Mouse (Mus musculus) thymus, adult 2 months (tissue): ENCODE results near the gene Enpp6.

Source experiments
- CTCF ChIP-seq: fragments of 200-500 bp; IDR thresholded peaks from 2 replicates; pipeline ENCODE4 v1.5.1; 2012; ENCODE audit warnings: mild to moderate bottlenecking, control low read depth, low read length, moderate library complexity, borderline replicate concordance; ENCODE audit not compliant: control insufficient read depth, poor library complexity, insufficient read depth; ENCODE audit errors: extremely low read depth
- POLR2A ChIP-seq: fragments of 200-500 bp; IDR thresholded peaks from 2 replicates; pipeline ENCODE4 v1.6.1; 2012; ENCODE audit warnings: mild to moderate bottlenecking, low read length, control low read depth, moderate library complexity; ENCODE audit not compliant: control insufficient read depth, poor library complexity, insufficient read depth; ENCODE audit errors: extremely low read depth

- TF ChIP-seq CTCF (no peak), POLR2A (no peak)
These were observed 1.7 kb downstream of the Enpp6 start for GRCm38 (mm10) chr8:46988366-46988765.
